11 mouse cellular contexts compared by ENCODE assay signal in genomic region chr10:96750861-96751260, GRCm38 (mm10).
DNase-seq lines count a peak whose midpoint lies in the region; ATAC-seq and TF ChIP-seq lines count a peak whose summit lies in the region.
"Had no signal": no experiment of that assay in that cellular context is flagged by ENCODE, and none has a peak within 500 bp of the region (broad histone marks: within the 10 kb centered on the region; RNA-seq: fewer than 3 reads in every experiment).

No protein-coding gene starts in this region.

- no peak overlapping the region for H3K9ac ChIP-seq in liver, postnatal 0 days (replicated peaks)
- H3K9ac ChIP-seq: embryonic facial prominence, embryonic 12.5 days; liver, embryonic 13.5 days had no signal

- no peak overlapping the region for H3K27ac ChIP-seq in liver, postnatal 0 days (ENCODE audit: low read depth)
- H3K27ac ChIP-seq: embryonic facial prominence, embryonic 12.5 days; liver, embryonic 13.5 days had no signal

- H3K4me1 ChIP-seq in liver, postnatal 0 days (ENCODE audit: insufficient read depth): peaks cover 5% of the 10 kb centered on the region; the same call in 1 of the 2 replicates

- peak; percentile 20 for DNase-seq in gastrocnemius, adult 18-20 months (ENCODE audit: low spot score)
- DNase-seq in gastrocnemius, postnatal 10 days: no peak
- DNase-seq in 3134 (ENCODE audit: extremely low read depth, insufficient read length, low spot score): peak; percentile 45
- peak; percentile 55 to 73 for DNase-seq in cerebellum, adult 18-20 months
- peak; percentile 11 to 25 for DNase-seq in heart, postnatal 14 days
- DNase-seq in lung, postnatal 25 days (ENCODE audit: low spot score): peak; percentile 36
- no peak for DNase-seq in liver, postnatal 0 days
- no peak for DNase-seq in frontal cortex, postnatal 14 days (ENCODE audit: low spot score in 2 of 2)

- TF ChIP-seq CTCF in liver, postnatal 0 days (IDR thresholded peaks at IDR 0.05; ENCODE audit: low read depth): no peak

- intact Hi-C loops in heart, postnatal 14 days (cut with DNase I): loop anchor here (2.0 to 10.0 kb wide), 3 partner anchors 128 to 561 kb away; no protein-coding TSS in a partner anchor

- no peak overlapping the region for H3K4me2 ChIP-seq in liver, postnatal 0 days (ENCODE audit: low read depth, low read length)

- no peaks in the 10 kb centered on the region for H3K27me3 ChIP-seq in liver, postnatal 0 days (ENCODE audit: insufficient read depth, low read length)
- H3K27me3 ChIP-seq: CH12.LX; embryonic facial prominence, embryonic 12.5 days had no signal

- TF ChIP-seq EP300 in liver, postnatal 0 days (IDR thresholded peaks at IDR 0.05; ENCODE audit: low read depth): no peak

- H3K36me3 ChIP-seq in liver, postnatal 0 days (replicated peaks; ENCODE audit: insufficient read depth, low read length): no peaks in the 10 kb centered on the region
- H3K36me3 ChIP-seq: embryonic facial prominence, embryonic 12.5 days; liver, embryonic 13.5 days had no signal

- 57% methylated on average over 5 of the region's 5 CpGs for WGBS in liver, postnatal 0 days (ENCODE audit: insufficient replicate concordance)

- no peak for ATAC-seq in liver, postnatal 0 days

- no peaks in the 10 kb centered on the region for H3K9me3 ChIP-seq in liver, postnatal 0 days (ENCODE audit: low read length)
- H3K9me3 ChIP-seq: embryonic facial prominence, embryonic 12.5 days; liver, embryonic 13.5 days had no signal

- H3K4me3 ChIP-seq in liver, postnatal 0 days (ENCODE audit: low read depth, low read length): no peak overlapping the region
- H3K4me3 ChIP-seq: embryonic facial prominence, embryonic 12.5 days; liver, embryonic 13.5 days had no signal

Comparison
In these comparisons a context has a peak if more than half of its experiments do, and no peak if none do; other contexts are left out.
1. DNase-seq: peak in gastrocnemius, adult 18-20 months (single experiment), 3134 (single experiment), cerebellum, adult 18-20 months (2 of 2), heart, postnatal 14 days (2 of 2) and lung, postnatal 25 days (single experiment); none in gastrocnemius, postnatal 10 days (single experiment), liver, postnatal 0 days (single experiment) and frontal cortex, postnatal 14 days (0 of 2).